Mouse (Mus musculus) frontal cortex, postnatal 25 days (tissue): Measurements from ENCODE around the gene Klf8.
"Not testable (repeated sequence)": the region's sequence is repeated elsewhere in the genome, so short reads cannot be mapped to it uniquely, and the experiment has no call there.

ENCODE experiments used
- DNase-seq, 2 experiments: peaks; one replicate each; pipeline ENCODE4 v3.0.0; 2022; ENCODE audit warnings: low spot score in 2 of 2

The Klf8 gene

GRCm38 (mm10) chrX:153237304-153237919 lies at the start of gene Klf8:
Gene Klf8, plus strand, starts transcription at chrX:153237466.
- DNase-seq: peak in 1 of 2 experiments; percentile 7

GRCm38 (mm10) chrX:153199185-153199584 lies 38.1 kb upstream of the Klf8 start:
- not testable (repeated sequence) for DNase-seq

- no peak for DNase-seq
Observed at GRCm38 (mm10) chrX:153211101-153211500, 26.2 kb upstream of the Klf8 start.

- DNase-seq: no peak
Observed at GRCm38 (mm10) chrX:153231240-153231639, 6.0 kb upstream of the Klf8 start.

- DNase-seq: no peak
Observed at GRCm38 (mm10) chrX:153233255-153233654, 4.0 kb upstream of the Klf8 start.

- peak in 1 of 2 experiments; percentile 8 for DNase-seq
Observed at GRCm38 (mm10) chrX:153237920-153238504, 746 bp downstream of the Klf8 start.

GRCm38 (mm10) chrX:153254256-153254655 lies 17.0 kb downstream of the Klf8 start:
- no peak for DNase-seq

GRCm38 (mm10) chrX:153255504-153255903 lies 18.2 kb downstream of the Klf8 start:
- DNase-seq: no peak

GRCm38 (mm10) chrX:153282185-153282584 lies 44.9 kb downstream of the Klf8 start:
- no peak for DNase-seq

GRCm38 (mm10) chrX:153311356-153311755 lies 74.1 kb downstream of the Klf8 start:
- DNase-seq: no peak

GRCm38 (mm10) chrX:153323105-153323504 lies 85.8 kb downstream of the Klf8 start:
- DNase-seq: no peak

GRCm38 (mm10) chrX:153334140-153334539 lies 96.9 kb downstream of the Klf8 start:
- DNase-seq: not testable (repeated sequence)

GRCm38 (mm10) chrX:153359331-153360215 lies 122.3 kb downstream of the Klf8 start:
- DNase-seq: peak; percentile 3 to 11

GRCm38 (mm10) chrX:153360216-153360590 lies 122.9 kb downstream of the Klf8 start:
- DNase-seq: peak in 1 of 2 experiments; percentile 16

- DNase-seq: no peak
Observed at GRCm38 (mm10) chrX:153360666-153361269, 123.5 kb downstream of the Klf8 start.

GRCm38 (mm10) chrX:153366754-153367153 lies 129.5 kb downstream of the Klf8 start:
- DNase-seq: no peak

- no peak for DNase-seq
Observed at GRCm38 (mm10) chrX:153369780-153370179, 132.5 kb downstream of the Klf8 start.

- no peak for DNase-seq
Observed at GRCm38 (mm10) chrX:153375105-153375504, 137.8 kb downstream of the Klf8 start.

GRCm38 (mm10) chrX:153381753-153382152 lies 144.5 kb downstream of the Klf8 start:
- DNase-seq: no peak

GRCm38 (mm10) chrX:153389291-153389690 lies 152.0 kb downstream of the Klf8 start:
- no peak for DNase-seq

- no peak for DNase-seq
Observed at GRCm38 (mm10) chrX:153417067-153417466, 179.8 kb downstream of the Klf8 start.

- no peak for DNase-seq
Observed at GRCm38 (mm10) chrX:153433659-153434293, 196.5 kb downstream of the Klf8 start.
